18 mouse cellular contexts compared by ENCODE assay signal in genomic region chr16:35787568-35788189, GRCm38 (mm10). TPM values are rescaled to one million over a fixed set of nuclear protein-coding genes. Genes with fewer than 3 reads are reported as not detected.
DNase-seq lines count a peak whose midpoint lies in the region; ATAC-seq lines count a peak whose summit lies in the region.
"Had no signal": no experiment of that assay in that cellular context is flagged by ENCODE, and none has a peak within 500 bp of the region (broad histone marks: within the 10 kb centered on the region; RNA-seq: fewer than 3 reads in every experiment).

No protein-coding gene starts in this region.

- intact Hi-C loops in left cerebral cortex, postnatal 4 days (cut with DNase I) = no loop called here

- peak; percentile 23; the same call in 1 of the 2 replicates for ATAC-seq in kidney, embryonic 16.5 days (ENCODE audit: low FRiP score, low TSS enrichment)
- ATAC-seq: lung, postnatal 0 days had no signal

- 0 out of 2 replicates have a peak, but pooled peaks cover 3% of the 10 kb centered on the region for H3K36me3 ChIP-seq in kidney, embryonic 16.5 days (ENCODE audit: insufficient read depth, low read length)

- H3K4me2 ChIP-seq in kidney, embryonic 16.5 days (replicated peaks; ENCODE audit: low read depth, low read length) = no peak overlapping the region
- H3K4me2 ChIP-seq: embryonic facial prominence, embryonic 12.5 days; limb, embryonic 13.5 days had no signal

- no peak overlapping the region for H3K4me3 ChIP-seq in kidney, embryonic 16.5 days (ENCODE audit: low read length)
- H3K4me3 ChIP-seq: embryonic facial prominence, embryonic 12.5 days; layer of hippocampus, adult 2 months; left cerebral cortex, adult 2 months; limb, embryonic 13.5 days had no signal

- WGBS in kidney, embryonic 16.5 days = 77% methylated on average over 8 of the region's 8 CpGs

- DNase-seq in heart, adult 11 months = peak; percentile 41
- DNase-seq in heart, adult 9 months (ENCODE audit: low spot score in 2 of 2) = no peak
- no peak for DNase-seq in kidney, postnatal 10 days
- peak; percentile 27 for DNase-seq in retina, postnatal 1 day
- DNase-seq in retina, embryonic 14.5 days (ENCODE audit: low spot score) = no peak
- DNase-seq in left cerebral cortex, postnatal 4 days = no peak
- DNase-seq: adrenal gland, postnatal 36 days; cerebellum, postnatal 25 days; gastrocnemius, postnatal 14 days; right cerebral cortex, postnatal 14 days; thymus, adult 18-20 months had no signal

- no peak overlapping the region for H3K9ac ChIP-seq in kidney, embryonic 16.5 days (replicated peaks; ENCODE audit: low read length)
- H3K9ac ChIP-seq: embryonic facial prominence, embryonic 12.5 days; limb, embryonic 13.5 days had no signal

- H3K27me3 ChIP-seq in kidney, embryonic 16.5 days (ENCODE audit: insufficient read depth, low read length) = no peaks in the 10 kb centered on the region
- H3K27me3 ChIP-seq: embryonic facial prominence, embryonic 12.5 days; limb, embryonic 13.5 days had no signal

- no peak overlapping the region for H3K27ac ChIP-seq in kidney, embryonic 16.5 days (ENCODE audit: low read length)
- H3K27ac ChIP-seq: embryonic facial prominence, embryonic 12.5 days; layer of hippocampus, adult 2 months; left cerebral cortex, adult 2 months; limb, embryonic 13.5 days had no signal

- H3K4me1 ChIP-seq in kidney, embryonic 16.5 days (ENCODE audit: insufficient read depth, low read length) = 0 out of 2 replicates have a peak, but pooled peaks cover 3% of the 10 kb centered on the region
- H3K4me1 ChIP-seq: embryonic facial prominence, embryonic 12.5 days; limb, embryonic 13.5 days had no signal

- H3K9me3 ChIP-seq in kidney, embryonic 16.5 days (ENCODE audit: low read length) = no peaks in the 10 kb centered on the region
- H3K9me3 ChIP-seq: embryonic facial prominence, embryonic 12.5 days; G1E; limb, embryonic 13.5 days had no signal

RNA-seq across cellular contexts. Expression of gene Hspbap1, which starts 17.5 kb away (rescaled TPM):
- polyA plus RNA-seq in kidney, embryonic 16.5 days (2015; fragmentation: Nextera tagmentation; extraction: Ambion mirVana) = 16.7 and 17.3 TPM in 2 replicates
- 10 to 100 TPM; 10.5 to 11.0 TPM for total RNA-seq in left cerebral cortex, postnatal 4 days (2021)

RNA-seq across cellular contexts. Expression of gene Dirc2, which starts 18.5 kb away (rescaled TPM):
- 12.2 and 12.3 TPM in 2 replicates for polyA plus RNA-seq in kidney, embryonic 16.5 days (2015; fragmentation: Nextera tagmentation; extraction: Ambion mirVana)
- 10 to 100 TPM; 89.4 to 95.2 TPM for total RNA-seq in left cerebral cortex, postnatal 4 days (2021)

Comparison
In these comparisons a context has a peak if more than half of its experiments do, and no peak if none do; other contexts are left out.
1. DNase-seq: peak in heart, adult 11 months (single experiment) and retina, postnatal 1 day (single experiment); none in heart, adult 9 months (0 of 2), kidney, postnatal 10 days (single experiment), retina, embryonic 14.5 days (single experiment) and left cerebral cortex, postnatal 4 days (single experiment).